Mouse (Mus musculus): ENCODE results near the gene Fstl3.

Fstl3 gene

DNA sequence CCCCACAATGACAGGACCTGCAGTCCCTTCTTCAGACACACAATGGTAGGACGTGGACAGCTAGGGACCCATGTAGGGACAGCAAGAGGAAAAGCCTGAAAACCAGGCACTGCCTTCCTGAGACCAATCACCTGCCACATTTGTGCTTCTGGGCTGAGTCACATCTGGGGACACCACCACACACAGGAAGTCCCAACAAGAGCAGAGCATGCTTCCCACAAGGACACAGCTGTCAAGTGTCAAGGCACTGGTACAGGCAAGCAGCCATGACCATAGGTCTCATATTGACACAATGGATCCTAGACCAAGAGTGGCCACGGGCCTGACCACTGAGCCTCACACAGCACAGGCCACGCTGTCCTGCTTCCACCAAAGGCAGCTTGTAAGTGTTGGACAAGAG, 14.2 kb upstream of the Fstl3 start:
- DNase-seq (ENCODE audit: low read depth) = no peak

DNA sequence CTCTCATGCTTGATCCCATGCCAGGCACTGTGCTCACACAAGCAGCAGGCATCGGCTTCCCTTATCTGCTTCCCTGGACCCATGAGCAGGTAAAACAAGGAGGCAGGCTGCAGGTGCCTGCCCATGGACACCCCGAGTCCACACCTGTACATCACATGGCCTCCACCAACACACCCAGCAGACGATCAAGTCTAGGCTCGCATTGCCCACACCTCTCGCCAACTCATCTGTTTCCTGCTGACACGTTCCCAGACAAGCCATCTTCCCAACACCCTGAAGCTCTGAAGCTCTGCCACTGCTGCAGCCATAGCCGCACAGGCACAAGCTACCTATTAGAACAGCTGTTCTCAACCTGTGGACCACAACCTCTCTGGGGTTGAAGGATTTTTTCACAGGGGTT, 12.8 kb upstream of the Fstl3 start:
- no peak for DNase-seq (ENCODE audit: low read depth)

DNA sequence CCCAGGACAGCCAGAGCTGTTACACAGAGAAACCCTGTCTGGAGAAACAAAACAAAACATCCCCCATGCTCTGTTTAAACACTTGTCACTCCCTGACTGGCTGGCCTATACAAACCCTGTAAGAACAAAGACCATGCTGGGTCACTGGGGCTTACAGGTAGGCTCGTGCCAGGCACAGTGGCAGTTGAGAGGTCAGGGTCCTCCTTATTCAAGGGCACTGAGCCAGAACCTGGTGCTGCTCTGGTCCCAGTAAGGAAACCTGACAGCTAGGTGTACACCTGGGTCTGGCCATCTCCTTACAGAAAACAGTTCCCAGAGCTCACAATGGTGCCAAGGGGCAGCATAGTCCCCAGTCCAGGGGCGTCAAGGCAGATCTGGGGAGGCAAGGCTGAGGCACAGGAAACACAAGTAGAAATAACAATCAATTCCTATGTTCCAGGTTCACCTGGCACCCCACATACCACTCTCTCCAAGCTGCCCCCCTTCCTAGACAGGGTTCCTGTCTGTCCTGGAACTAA, 11.8 kb upstream of the Fstl3 start:
- no peak for DNase-seq (ENCODE audit: low read depth)

DNA sequence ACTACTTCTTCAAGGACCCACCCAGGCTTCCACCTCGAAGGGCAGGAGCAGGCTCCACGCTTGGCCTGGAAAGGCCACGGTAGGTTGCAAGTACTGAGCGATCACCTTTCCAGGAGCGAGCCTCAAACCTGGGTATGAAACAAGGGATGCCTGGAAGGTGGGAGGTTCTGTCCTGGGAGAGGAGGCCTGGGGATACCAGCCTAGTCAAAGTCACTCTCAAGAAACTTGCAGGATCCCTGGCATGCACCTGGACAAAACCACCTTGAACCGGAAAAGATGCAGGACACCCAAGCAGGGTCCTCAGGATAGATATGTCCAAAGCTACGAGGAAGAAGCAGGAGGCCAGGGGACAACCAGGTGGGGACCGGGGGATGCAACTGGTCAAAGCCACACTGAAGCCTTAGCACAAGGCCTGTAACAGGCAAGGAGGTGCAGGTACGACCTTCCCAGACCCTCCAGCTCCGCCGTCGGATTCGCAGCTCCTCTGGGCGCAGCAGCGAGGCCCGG, 11.0 kb upstream of the Fstl3 start:
- no peak for DNase-seq (ENCODE audit: low read depth)

DNA sequence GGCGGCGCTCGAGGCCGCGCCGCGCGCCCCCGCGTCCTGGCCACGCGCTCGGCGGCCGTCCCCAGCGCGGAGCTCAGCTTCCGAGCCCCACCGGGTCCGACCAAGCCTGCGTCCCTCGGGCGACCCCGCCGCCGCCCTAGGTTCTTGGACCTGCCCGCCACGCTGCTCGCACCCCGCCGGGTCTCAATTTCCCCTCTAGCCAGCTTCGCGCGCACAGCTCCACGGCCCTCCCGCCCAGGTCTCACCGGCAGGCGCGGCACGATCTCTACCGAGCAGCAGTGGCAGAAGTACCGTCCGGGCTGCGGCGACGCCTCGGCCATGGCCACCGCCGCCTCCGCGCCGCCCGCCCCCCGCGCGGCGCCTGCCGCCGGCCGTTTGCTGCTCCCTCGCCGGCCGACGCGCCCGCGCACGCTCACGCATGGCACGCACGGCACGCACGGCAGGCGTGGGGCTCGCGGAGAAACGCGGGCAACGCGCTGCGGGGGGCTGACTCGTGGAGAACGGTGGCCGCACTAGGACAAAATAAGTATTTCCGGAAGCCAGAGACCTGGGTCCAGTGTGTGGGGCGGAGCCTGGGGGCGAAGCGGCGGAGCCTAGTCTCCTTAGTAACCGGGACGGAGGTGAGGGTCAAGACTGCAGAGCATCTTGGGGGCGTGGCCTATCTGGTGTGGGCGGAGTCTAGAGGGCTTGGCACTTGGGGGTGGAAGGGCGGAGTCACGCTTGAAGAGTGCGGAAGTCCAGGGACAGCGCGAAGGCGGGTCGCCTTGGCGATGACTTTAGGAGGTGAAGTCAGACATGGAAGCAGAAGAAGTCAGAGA, 10.4 kb upstream of the Fstl3 start, which contains the start of gene Rnf126:
TSS of gene Rnf126 (minus strand) at position 445 of the 818 bp plus-strand sequence.
- peak; percentile 100 for DNase-seq (ENCODE audit: low read depth)

DNA sequence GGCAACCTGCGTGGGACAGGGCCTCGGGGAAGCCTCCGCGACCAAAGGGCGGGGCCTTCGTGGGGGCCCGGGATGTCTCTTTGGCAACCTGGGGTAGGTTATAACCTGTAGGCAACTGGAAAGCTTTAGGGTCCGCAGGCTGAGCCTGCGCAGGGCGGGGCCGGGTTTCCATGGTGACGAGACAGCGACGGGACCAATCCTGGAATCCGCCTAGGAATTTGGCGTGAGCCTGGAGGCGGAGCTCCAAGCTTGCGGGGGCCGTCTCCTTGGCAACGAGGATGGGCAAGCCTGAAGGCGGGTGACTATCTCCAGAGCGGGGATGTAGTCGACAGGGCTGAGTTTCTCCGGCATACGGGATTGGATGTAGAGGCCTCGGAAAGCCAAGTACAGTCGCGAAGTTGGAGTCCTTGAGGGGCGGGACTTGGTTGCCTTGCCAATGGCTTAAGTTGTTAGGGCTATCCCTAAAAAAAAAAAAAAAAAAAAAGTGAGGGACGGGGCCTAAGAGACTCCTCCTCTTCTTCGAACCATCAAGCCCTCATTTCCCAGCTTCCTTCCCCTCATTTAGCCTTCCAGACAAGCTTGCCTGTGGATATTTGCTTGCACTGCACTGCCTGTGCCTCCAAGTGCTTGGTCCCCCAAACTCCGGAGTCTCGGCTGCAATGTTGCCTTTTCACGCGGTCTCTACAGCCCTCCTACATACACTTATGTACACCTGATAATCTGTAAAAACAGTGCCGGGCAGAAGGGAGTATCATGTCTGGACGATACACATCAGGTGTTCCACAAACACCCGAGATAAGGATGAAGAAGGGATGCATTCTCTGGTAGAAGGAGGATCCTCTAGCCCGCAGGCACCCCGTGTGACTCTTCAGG, 9.5 kb upstream of the Fstl3 start:
- peak; percentile 99 for DNase-seq (ENCODE audit: low read depth)

DNA sequence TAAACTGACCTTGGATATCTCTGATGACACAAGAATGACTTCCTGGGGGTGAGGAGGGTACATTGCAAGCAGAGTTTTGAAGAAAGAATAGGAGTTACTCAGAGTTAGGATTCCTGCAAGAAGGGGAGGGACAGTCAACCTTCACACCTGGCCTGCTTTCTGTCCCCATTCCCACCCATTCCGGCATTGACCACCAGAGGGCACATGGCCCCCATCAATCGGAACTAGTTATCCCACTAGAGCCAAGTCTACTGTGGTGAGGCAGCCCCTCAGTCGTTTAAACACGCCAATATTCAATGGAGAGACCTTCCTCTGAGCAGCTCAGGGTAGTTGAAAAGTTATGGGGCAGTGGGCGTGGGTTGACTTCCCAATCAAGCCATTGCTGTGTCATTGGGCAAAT, 8.7 kb upstream of the Fstl3 start:
- DNase-seq (ENCODE audit: low read depth) = peak; percentile 87

DNA sequence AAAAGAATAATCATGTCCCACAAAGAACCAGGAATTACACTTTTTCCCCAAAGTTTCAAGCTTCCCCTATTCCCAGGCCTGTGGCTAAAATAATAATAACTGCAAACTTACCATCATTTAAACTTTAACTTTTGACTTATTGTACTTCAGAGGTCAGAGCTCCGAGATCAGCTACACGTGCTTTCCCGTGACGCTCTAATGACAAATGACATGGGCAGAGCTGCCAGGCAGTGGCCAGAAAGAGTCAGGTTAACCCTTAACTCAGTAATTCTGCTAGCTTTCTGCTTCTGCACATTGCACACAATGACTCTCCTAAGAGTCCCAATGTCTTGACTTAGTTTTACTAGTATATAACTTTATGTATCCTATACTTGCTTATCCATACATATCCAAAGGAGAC, 7.7 kb upstream of the Fstl3 start:
- DNase-seq (ENCODE audit: low read depth) = no peak

DNA sequence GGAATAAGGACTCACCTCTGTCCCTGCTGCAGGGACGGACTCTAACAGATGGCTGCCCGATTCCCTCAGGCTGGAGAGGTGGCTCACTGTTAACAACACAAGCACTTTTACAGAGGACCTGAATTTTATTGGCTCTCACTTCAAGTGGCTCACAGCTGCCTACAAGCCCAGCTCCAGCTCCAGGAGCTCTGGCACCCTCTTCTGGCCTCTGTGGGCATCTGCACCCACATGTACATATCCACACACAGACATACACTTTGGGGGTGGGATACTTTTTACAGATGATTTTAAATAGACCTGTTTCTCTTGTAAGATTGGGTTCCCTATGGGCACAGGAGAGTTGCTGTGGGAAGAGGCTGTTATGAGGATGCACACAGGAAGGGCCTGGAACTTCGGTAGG, 4.8 kb upstream of the Fstl3 start:
- peak; percentile 40 for DNase-seq (ENCODE audit: low read depth)

DNA sequence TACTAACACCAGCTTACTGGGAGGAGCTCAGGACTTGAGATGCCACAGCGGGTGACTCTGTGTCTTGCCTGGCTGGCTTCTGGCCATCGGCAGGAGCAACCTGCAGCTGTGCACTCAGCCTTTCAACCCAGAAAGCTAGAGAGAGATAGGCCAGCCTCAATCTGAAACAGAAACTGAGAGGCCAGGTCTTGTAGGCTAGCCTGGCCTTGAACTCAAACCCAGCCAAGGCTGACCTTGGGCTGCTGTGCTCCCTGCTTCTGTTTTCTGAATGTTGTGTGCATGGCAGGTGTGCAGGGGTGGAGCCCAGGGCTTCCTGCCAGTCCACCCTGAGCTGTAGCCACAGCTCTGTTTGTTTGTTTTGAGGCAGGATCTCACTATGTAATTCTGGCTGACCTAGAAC, 3.9 kb upstream of the Fstl3 start:
- no peak for DNase-seq (ENCODE audit: low read depth)

DNA sequence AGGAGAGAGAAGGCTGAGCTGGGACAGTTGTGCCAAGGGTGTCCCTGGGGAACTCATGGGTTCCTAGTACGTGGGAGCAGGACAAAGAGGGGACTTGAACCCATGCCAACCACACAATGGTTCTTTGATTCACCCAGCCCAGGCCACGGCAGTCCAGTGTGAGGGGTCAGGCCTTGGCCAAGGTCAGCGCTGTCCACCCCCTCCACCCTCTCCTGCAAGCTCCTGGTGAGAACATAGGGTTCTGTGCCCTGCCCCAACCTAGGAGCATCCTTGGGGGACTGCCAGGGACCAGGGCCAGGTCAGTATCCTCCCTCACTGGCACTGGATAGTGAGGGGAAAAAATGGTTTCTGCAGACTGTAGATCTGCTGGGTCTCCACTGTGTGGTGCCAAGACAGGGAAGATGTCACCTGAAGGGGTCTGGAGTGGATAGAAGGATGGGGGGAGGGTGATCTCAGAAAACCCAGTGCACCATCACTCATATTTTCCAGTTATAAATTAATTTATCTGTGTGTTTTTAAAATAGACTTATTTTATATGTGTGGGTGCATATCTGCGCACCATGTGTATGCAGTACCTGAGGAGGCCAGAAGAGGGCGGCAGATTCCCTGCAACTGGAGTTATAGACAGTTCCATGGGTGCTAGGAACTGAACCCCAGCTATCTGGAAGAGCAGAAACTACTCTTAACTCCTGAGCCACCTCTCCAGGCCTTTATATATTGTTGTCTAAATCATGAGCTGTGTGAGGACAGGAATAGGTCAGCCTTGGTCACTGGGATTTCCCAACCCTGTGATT, 2.4 kb upstream of the Fstl3 start:
- DNase-seq (ENCODE audit: low read depth) = peak; percentile 37

DNA sequence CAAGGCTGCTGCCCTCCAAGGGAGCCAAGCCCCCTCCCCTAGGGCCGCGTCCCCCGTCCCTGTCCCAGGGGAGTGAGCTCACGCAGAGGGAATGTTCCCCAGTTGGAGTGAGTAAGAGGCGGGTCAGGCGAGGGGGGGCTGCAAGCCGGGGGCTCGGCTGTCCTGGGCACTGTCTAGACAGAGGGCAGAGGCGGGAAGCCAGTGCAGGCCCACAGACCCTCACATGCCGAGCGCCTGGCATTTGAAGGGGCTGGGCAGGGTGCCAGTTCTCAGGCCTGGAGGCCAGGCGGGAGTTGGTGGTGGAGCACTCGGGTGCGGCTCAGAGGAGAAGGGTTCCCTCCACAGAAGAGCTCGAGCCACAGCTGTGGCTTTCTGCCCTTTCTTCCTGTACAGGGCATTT, 934 bp downstream of the Fstl3 start:
- peak; percentile 86 for DNase-seq (ENCODE audit: low read depth)

DNA sequence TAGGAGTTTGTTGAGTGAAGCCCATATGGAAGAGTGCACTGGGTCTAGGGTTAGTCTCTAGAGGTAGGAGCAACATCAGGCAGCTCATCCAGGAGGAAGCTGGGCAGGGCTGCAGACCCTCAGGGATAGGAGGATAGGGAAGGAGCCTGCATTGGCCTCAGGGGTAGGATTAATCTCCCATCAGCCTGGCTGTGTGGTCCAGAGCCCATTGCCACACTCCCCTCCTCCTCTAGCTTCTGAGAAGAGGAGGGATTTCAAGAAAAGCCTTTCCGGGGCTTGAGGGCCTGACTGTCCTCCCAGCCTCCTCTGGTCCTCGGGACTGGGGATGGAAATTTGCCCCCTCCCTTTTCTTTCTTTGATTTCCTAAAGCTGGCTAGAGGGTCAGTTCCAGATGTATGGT, 2.1 kb downstream of the Fstl3 start:
- no peak for DNase-seq (ENCODE audit: low read depth)

DNA sequence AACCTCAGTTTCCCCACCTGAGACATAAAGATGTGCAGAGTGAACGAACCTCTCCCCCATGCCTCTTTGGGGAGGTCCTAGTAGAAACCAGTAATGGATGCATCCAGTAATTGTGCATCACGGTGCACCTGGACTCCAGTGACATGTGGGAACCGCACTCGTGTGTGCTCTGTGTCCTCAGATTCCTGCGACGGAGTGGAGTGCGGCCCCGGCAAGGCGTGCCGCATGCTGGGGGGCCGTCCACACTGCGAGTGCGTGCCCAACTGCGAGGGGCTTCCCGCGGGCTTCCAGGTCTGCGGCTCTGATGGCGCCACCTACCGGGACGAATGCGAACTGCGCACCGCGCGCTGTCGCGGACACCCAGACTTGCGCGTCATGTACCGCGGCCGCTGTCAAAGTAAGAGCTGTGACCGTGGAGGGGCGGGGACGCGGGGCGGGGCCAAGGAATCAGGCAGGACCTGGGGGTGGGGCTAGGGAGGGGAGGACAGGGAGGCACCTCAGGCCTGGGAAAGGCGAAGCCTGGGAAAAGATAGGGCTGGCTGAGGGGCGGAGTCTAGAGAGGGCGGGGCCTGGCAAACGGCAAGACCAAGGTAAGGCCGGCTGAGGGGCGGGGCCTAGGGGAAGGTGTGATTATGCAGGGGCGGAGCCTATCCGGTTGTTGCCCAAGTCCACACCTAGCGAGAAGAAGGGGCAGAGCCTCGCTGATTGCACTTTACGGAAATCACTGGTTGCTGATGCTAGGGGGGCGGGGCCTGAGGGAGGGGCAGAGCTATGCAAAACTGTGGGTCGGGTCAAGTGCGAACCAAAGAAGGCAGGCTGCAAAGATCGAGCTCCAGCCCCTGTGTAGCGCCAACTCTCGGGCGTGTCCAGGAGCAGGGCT, 3.0 kb downstream of the Fstl3 start:
- no peak for DNase-seq (ENCODE audit: low read depth)

DNA sequence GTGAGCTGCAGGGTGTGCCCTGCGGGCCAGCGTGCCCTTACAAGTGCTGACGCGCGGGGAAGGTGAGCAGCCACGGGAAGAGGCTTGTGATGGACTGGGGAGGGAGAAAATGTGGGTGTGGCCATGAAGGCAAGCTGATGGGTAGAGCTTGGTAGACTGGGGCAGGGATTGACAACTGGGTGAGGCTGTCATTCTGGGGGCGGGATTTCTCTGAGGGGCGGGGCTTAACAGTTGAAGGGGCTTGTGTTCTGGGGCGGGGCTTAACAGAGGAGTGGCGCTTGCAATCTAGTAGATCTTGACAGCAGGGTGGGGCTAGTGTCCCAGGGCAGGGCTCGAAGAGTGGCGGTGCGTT, 3.6 kb downstream of the Fstl3 start:
- DNase-seq (ENCODE audit: low read depth) = no peak

DNA sequence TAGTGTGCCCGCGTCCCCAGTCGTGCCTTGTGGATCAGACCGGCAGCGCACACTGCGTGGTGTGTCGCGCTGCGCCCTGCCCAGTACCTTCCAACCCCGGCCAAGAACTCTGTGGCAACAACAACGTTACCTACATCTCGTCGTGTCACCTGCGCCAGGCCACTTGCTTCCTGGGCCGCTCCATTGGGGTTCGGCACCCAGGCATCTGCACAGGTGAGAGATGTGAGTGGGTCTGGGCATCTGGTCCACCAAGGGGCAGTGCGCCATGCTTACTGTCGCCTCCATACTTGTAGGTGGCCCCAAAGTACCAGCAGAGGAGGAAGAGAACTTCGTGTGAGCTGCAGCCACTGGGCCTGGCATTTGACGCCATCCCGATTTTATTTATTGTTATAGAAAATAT, 4.1 kb downstream of the Fstl3 start:
- no peak for DNase-seq (ENCODE audit: low read depth)

DNA sequence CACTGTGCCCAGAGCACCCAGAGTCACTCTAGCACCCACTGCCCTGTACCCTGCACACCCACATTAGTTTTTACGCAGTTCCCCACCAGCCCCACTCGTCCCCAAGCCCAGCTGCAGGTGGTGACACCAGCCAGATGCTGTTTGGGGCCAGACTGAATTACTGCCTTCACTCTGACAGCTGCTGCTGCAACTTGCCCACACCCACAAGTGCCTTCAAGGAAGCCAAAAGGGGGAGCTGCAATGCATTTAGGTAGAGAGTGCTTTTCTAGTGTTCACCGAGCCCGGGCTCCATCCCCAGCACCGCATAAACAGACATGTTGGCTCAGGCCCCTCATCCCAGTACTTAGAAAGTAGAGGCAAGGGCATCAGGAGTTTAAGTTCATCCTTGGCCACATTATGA, 4.9 kb downstream of the Fstl3 start:
- no peak for DNase-seq (ENCODE audit: low read depth)

DNA sequence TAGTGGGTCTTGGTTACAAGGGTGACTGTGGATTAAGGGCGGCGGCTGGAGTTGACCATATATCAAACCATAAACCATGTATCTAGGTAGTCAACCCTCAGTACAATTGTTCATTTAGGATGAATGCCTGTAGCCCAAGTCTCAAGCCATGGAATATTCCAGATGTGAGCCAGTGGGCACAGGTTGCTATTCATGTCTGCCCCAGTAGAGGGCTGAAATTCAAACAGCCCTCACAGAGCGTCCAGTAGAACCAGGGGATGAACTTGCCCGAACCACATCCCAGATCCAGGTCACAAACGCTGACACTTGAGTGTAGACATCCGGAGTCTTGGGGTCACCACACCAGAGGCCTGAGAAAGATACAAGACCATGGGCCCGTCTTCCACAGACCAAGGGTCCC, 6.0 kb downstream of the Fstl3 start:
- DNase-seq (ENCODE audit: low read depth) = peak; percentile 71

DNA sequence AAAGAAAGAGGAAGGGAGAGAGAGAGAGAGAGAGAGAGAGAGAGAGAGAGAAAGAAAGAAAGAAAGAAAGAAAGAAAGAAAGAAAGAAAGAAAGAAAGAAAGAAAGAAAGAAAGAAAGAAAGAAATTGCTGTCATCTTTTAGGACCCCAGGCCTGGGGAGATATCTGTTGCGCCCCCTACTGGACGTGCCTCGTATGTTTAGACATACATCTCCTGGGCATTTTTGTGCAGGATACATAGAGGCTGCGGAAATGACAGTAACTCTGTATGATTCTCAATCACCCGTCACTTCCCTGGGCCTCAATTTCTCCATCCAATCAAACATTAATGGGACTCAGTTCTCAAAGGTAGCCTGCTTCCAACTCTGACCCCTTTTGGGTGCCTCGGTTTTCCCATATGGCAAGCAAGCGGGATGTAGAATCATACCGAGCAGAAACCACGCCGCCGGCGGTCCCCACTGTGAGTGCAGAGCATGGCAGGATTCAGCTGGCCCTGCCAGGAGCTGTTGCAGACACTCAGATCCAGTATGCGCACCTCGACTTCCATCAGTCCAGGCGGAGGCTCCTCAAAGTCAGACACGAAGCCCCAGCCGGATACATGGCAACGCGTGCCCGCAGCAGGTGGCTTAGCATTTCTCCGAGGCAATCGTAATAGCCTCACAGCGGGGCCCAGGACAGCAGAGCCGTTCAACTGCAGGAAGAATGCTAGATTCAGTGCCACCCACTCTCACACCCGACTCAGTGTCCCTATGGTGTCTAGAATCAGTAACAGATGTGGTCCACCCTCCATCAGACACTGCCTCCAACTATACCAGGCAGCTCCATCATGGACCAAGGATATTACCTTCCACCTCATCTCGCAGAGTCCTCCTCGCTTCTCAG, 7.1 kb downstream of the Fstl3 start:
- DNase-seq (ENCODE audit: low read depth) = peak; percentile 71

Data from NIH3T3 (cell line).